Mouse (Mus musculus): ENCODE measurements around the gene Syt16. TPM values are rescaled to one million over a fixed set of nuclear protein-coding genes. Genes with fewer than 3 reads are reported as not detected.

Syt16 gene
- polyA plus RNA-seq, 2 experiments, result 0.04 TPM; not detected in 1

DNA sequence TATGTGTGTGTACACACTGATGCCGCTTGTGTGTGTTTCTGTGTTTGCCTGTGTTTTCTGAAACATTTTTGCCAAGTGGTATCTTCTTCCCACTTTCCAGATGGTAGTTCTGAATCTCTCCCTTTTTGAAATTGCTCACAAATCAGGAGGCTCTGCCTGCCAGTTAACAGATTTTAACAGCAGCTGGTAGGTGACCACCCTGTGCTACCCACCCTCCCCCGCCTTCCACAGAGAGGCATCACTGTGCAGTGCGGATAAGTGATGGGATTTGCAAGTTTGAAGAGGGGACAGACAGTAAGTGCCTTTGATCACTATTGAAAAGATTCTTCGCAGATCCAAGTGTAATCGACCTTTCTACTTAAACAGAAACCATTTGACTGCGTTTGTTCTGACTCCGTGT is 191.4 kb downstream of the Syt16 start:
- no peak for ATAC-seq (ENCODE audit: insufficient read depth)
- no peak for TF ChIP-seq EP300 (IDR thresholded peaks at IDR 0.05; ENCODE audit: low read depth)
- no peak for TF ChIP-seq CTCF (IDR thresholded peaks at IDR 0.05; ENCODE audit: low read depth)
- Histone ChIP-seq H3K4me1 (replicated peaks; ENCODE audit: control insufficient read depth in 2 of 2, insufficient read depth in 2 of 2, low read length in 1 of 2) (no peaks in the 10 kb centered on the region), H3K27me3 (ENCODE audit: control insufficient read depth, insufficient read depth, low read length) (no peaks in the 10 kb centered on the region), H3K9me3 (ENCODE audit: control insufficient read depth, low read length) (no peaks in the 10 kb centered on the region), H3K27ac (no peak overlapping the region), H3K4me3 (ENCODE audit: insufficient read depth in 1 of 2, low read depth in 2 of 2, low read length in 2 of 2) (no peak overlapping the region), H3K36me3 (replicated peaks; ENCODE audit: control insufficient read depth, insufficient read depth, low read depth) (no peaks in the 10 kb centered on the region), H3K9ac (replicated peaks) (no peak overlapping the region), H3K4me2 (ENCODE audit: low read depth) (no peak overlapping the region)
- WGBS (ENCODE audit: insufficient replicate concordance), result 55% methylated on average over 7 of the region's 7 CpGs
- DNase-seq (ENCODE audit: low read depth in 3 of 3, low spot score in 3 of 3), result no peak

GRCm38 (mm10) chr12:74189840-74190239 is 192.4 kb downstream of the Syt16 start:
- no peak for ATAC-seq (ENCODE audit: insufficient read depth)
- no peak for DNase-seq (ENCODE audit: low read depth in 3 of 3, low spot score in 3 of 3)
- no peaks in the 10 kb centered on the region for H3K27me3 ChIP-seq (ENCODE audit: control insufficient read depth, insufficient read depth, low read length)
- TF ChIP-seq CTCF (IDR thresholded peaks at IDR 0.05; ENCODE audit: low read depth) (no peak), EP300 (IDR thresholded peaks at IDR 0.05; ENCODE audit: low read depth) (no peak)
- no peaks in the 10 kb centered on the region for H3K36me3 ChIP-seq (replicated peaks; ENCODE audit: control insufficient read depth, insufficient read depth, low read depth)
- 65% methylated on average over 4 of the region's 4 CpGs for WGBS (ENCODE audit: insufficient replicate concordance)
- H3K4me1 ChIP-seq (replicated peaks; ENCODE audit: control insufficient read depth in 2 of 2, insufficient read depth in 2 of 2, low read length in 1 of 2), result no peaks in the 10 kb centered on the region
- no peak overlapping the region for H3K4me3 ChIP-seq (ENCODE audit: insufficient read depth in 1 of 2, low read depth in 2 of 2, low read length in 2 of 2)
- H3K4me2 ChIP-seq (ENCODE audit: low read depth), result no peak overlapping the region
- H3K9me3 ChIP-seq (ENCODE audit: control insufficient read depth, low read length), result no peaks in the 10 kb centered on the region
- no peak overlapping the region for H3K27ac ChIP-seq
- no peak overlapping the region for H3K9ac ChIP-seq (replicated peaks)

DNA sequence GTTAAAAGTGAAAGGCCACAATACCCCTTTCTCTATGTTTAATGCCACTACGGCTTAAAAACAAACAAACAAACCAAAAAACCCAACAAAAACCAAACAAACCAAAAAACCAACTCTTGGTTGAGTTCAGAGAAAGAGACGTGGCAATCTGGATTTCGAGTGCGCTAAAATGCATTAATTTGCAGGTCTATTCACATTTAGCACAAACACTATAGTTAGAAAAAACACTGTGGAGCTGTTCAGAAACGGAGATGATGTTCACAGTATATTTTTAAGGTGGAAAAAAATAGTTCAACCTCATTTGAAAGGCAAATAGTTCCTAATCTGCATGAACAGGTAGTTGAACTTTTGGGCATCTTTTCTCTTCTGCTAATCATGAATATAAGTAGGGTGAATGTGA is 192.8 kb downstream of the Syt16 start:
- no peak for DNase-seq (ENCODE audit: low read depth in 3 of 3, low spot score in 3 of 3)
- Histone ChIP-seq H3K4me3 (ENCODE audit: insufficient read depth in 1 of 2, low read depth in 2 of 2, low read length in 2 of 2) (no peak overlapping the region), H3K36me3 (replicated peaks; ENCODE audit: control insufficient read depth, insufficient read depth, low read depth) (no peaks in the 10 kb centered on the region), H3K4me1 (replicated peaks; ENCODE audit: control insufficient read depth in 2 of 2, insufficient read depth in 2 of 2, low read length in 1 of 2) (no peaks in the 10 kb centered on the region), H3K9me3 (ENCODE audit: control insufficient read depth, low read length) (no peaks in the 10 kb centered on the region), H3K27ac (no peak overlapping the region), H3K9ac (replicated peaks) (no peak overlapping the region), H3K27me3 (ENCODE audit: control insufficient read depth, insufficient read depth, low read length) (no peaks in the 10 kb centered on the region), H3K4me2 (ENCODE audit: low read depth) (no peak overlapping the region)
- 52% methylated on average over 5 of the region's 5 CpGs for WGBS (ENCODE audit: insufficient replicate concordance)
- no peak for ATAC-seq (ENCODE audit: insufficient read depth)
- no peak for TF ChIP-seq CTCF (IDR thresholded peaks at IDR 0.05; ENCODE audit: low read depth)
- TF ChIP-seq EP300 (IDR thresholded peaks at IDR 0.05; ENCODE audit: low read depth), result no peak

GRCm38 (mm10) chr12:74192552-74192951 is 195.1 kb downstream of the Syt16 start:
- DNase-seq (ENCODE audit: low read depth in 3 of 3, low spot score in 3 of 3) (no peak), ATAC-seq (ENCODE audit: insufficient read depth) (no peak)
- Histone ChIP-seq H3K4me3 (ENCODE audit: insufficient read depth in 1 of 2, low read depth in 2 of 2, low read length in 2 of 2) (no peak overlapping the region), H3K9me3 (ENCODE audit: control insufficient read depth, low read length) (no peaks in the 10 kb centered on the region), H3K36me3 (replicated peaks; ENCODE audit: control insufficient read depth, insufficient read depth, low read depth) (no peaks in the 10 kb centered on the region), H3K4me1 (replicated peaks; ENCODE audit: control insufficient read depth in 2 of 2, insufficient read depth in 2 of 2, low read length in 1 of 2) (no peaks in the 10 kb centered on the region), H3K9ac (replicated peaks) (no peak overlapping the region), H3K4me2 (ENCODE audit: low read depth) (no peak overlapping the region), H3K27ac (no peak overlapping the region), H3K27me3 (ENCODE audit: control insufficient read depth, insufficient read depth, low read length) (no peaks in the 10 kb centered on the region)
- no peak for TF ChIP-seq EP300 (IDR thresholded peaks at IDR 0.05; ENCODE audit: low read depth)
- TF ChIP-seq CTCF (IDR thresholded peaks at IDR 0.05; ENCODE audit: low read depth), result no peak
- WGBS (ENCODE audit: insufficient replicate concordance), result 46% methylated on average over 4 of the region's 4 CpGs

- Histone ChIP-seq H3K9me3 (ENCODE audit: control insufficient read depth, low read length) (no peaks in the 10 kb centered on the region), H3K9ac (replicated peaks) (no peak overlapping the region), H3K4me2 (ENCODE audit: low read depth) (no peak overlapping the region), H3K4me1 (replicated peaks; ENCODE audit: control insufficient read depth in 2 of 2, insufficient read depth in 2 of 2, low read length in 1 of 2) (no peaks in the 10 kb centered on the region), H3K27me3 (ENCODE audit: control insufficient read depth, insufficient read depth, low read length) (no peaks in the 10 kb centered on the region), H3K36me3 (replicated peaks; ENCODE audit: control insufficient read depth, insufficient read depth, low read depth) (no peaks in the 10 kb centered on the region), H3K4me3 (ENCODE audit: insufficient read depth in 1 of 2, low read depth in 2 of 2, low read length in 2 of 2) (no peak overlapping the region), H3K27ac (no peak overlapping the region)
- ATAC-seq (ENCODE audit: insufficient read depth) (no peak), DNase-seq (ENCODE audit: low read depth in 3 of 3, low spot score in 3 of 3) (no peak)
- 67% methylated on average over 5 of the region's 5 CpGs for WGBS (ENCODE audit: insufficient replicate concordance)
- TF ChIP-seq CTCF (IDR thresholded peaks at IDR 0.05; ENCODE audit: low read depth) (no peak), EP300 (IDR thresholded peaks at IDR 0.05; ENCODE audit: low read depth) (no peak)
These were observed 203.9 kb downstream of the Syt16 start for GRCm38 (mm10) chr12:74201410-74201809.
